Mouse (Mus musculus): Measurements from ENCODE around the gene Ssh1. TPM values are rescaled to one million over a fixed set of nuclear protein-coding genes. Genes with fewer than 3 reads are reported as not detected.

The Ssh1 gene
- polyA plus RNA-seq, 1 experiment from 2014 or later = 5.3 TPM

GRCm38 (mm10) chr5:113908592-113909441, 84.9 kb downstream of the Ssh1 start, which contains the start of gene Coro1c:
Coro1c (minus strand) TSS chr5:113908758.
- peak within 1 kb of the TSS; percentile 96 for H3K4me3 ChIP-seq (ENCODE audit: low read depth, low read length)
- peak within 1 kb of the TSS; percentile 94 for H3K9ac ChIP-seq (ENCODE audit: low read length)
- DNase-seq (ENCODE audit: low spot score) (peak; percentile 100), ATAC-seq (ENCODE audit: low FRiP score, low TSS enrichment) (peak; percentile 80)
- H3K27me3 ChIP-seq (ENCODE audit: control insufficient read depth, insufficient read depth, low read length) = no peaks in the 10 kb centered on the region
- WGBS = under 1% methylated on average over 40 of the region's 68 CpGs
- no peaks in the 10 kb centered on the region for H3K36me3 ChIP-seq (ENCODE audit: control insufficient read depth, insufficient read depth, low read length)
- TF ChIP-seq CTCF (IDR thresholded peaks at IDR 0.05; ENCODE audit: low read depth) (peak; percentile 89), EP300 (optimal IDR thresholded peaks at IDR 0.05) (no peak)
- peaks cover 11% of the 10 kb centered on the region; the same call in 1 of the 2 replicates for H3K4me1 ChIP-seq (replicated peaks; ENCODE audit: control insufficient read depth, insufficient read depth)
- no peaks in the 10 kb centered on the region for H3K9me3 ChIP-seq (ENCODE audit: control insufficient read depth, low read length)
- H3K27ac ChIP-seq (replicated peaks) = peak within 1 kb of the TSS; percentile 99
- peak within 1 kb of the TSS; percentile 81 for H3K4me2 ChIP-seq (replicated peaks; ENCODE audit: low read depth)

GRCm38 (mm10) chr5:113907786-113908567, 85.7 kb downstream of the Ssh1 start:
- H3K27ac ChIP-seq (replicated peaks) = peak overlapping the region; percentile 99
- H3K4me2 ChIP-seq (replicated peaks; ENCODE audit: low read depth) = peak overlapping the region; percentile 81
- under 1% methylated on average over 59 of the region's 69 CpGs for WGBS
- H3K4me1 ChIP-seq (replicated peaks; ENCODE audit: control insufficient read depth, insufficient read depth) = peaks cover 11% of the 10 kb centered on the region; the same call in 1 of the 2 replicates
- peak overlapping the region; percentile 96 for H3K4me3 ChIP-seq (ENCODE audit: low read depth, low read length)
- TF ChIP-seq CTCF (IDR thresholded peaks at IDR 0.05; ENCODE audit: low read depth) = no peak
- TF ChIP-seq EP300 (optimal IDR thresholded peaks at IDR 0.05) = no peak
- DNase-seq (ENCODE audit: low spot score) = peak; percentile 82
- ATAC-seq (ENCODE audit: low FRiP score, low TSS enrichment) = peak; percentile 68
- peak overlapping the region; percentile 94 for H3K9ac ChIP-seq (ENCODE audit: low read length)
- H3K36me3 ChIP-seq (ENCODE audit: control insufficient read depth, insufficient read depth, low read length) = no peaks in the 10 kb centered on the region
- no peaks in the 10 kb centered on the region for H3K9me3 ChIP-seq (ENCODE audit: control insufficient read depth, low read length)
- H3K27me3 ChIP-seq (ENCODE audit: control insufficient read depth, insufficient read depth, low read length) = no peaks in the 10 kb centered on the region

GRCm38 (mm10) chr5:113906958-113907735, 86.5 kb downstream of the Ssh1 start:
- TF ChIP-seq EP300 (optimal IDR thresholded peaks at IDR 0.05) (no peak), CTCF (IDR thresholded peaks at IDR 0.05; ENCODE audit: low read depth) (no peak)
- Histone ChIP-seq H3K9ac (ENCODE audit: low read length) (peak overlapping the region; percentile 94), H3K27me3 (ENCODE audit: control insufficient read depth, insufficient read depth, low read length) (no peaks in the 10 kb centered on the region), H3K4me3 (ENCODE audit: low read depth, low read length) (peak overlapping the region; percentile 96), H3K36me3 (ENCODE audit: control insufficient read depth, insufficient read depth, low read length) (no peaks in the 10 kb centered on the region), H3K4me2 (replicated peaks; ENCODE audit: low read depth) (peak overlapping the region; percentile 81), H3K27ac (replicated peaks) (peak overlapping the region; percentile 99), H3K9me3 (ENCODE audit: control insufficient read depth, low read length) (no peaks in the 10 kb centered on the region), H3K4me1 (replicated peaks; ENCODE audit: control insufficient read depth, insufficient read depth) (peaks cover 12% of the 10 kb centered on the region; the same call in 1 of the 2 replicates)
- DNase-seq (ENCODE audit: low spot score) (peak; percentile 83), ATAC-seq (ENCODE audit: low FRiP score, low TSS enrichment) (peak; percentile 18)
- WGBS = 6% methylated on average over 17 of the region's 17 CpGs

- H3K4me1 ChIP-seq (replicated peaks; ENCODE audit: control insufficient read depth, insufficient read depth) = peaks cover 17% of the 10 kb centered on the region; the same call in 1 of the 2 replicates
- TF ChIP-seq EP300 (optimal IDR thresholded peaks at IDR 0.05) (no peak), CTCF (IDR thresholded peaks at IDR 0.05; ENCODE audit: low read depth) (no peak)
- no peak overlapping the region; the same call in 1 of the 2 replicates for H3K4me2 ChIP-seq (replicated peaks; ENCODE audit: low read depth)
- H3K27ac ChIP-seq (replicated peaks) = 0 out of 2 replicates have a peak overlapping the region, but pooled peaks have one; percentile 9
- no peaks in the 10 kb centered on the region for H3K9me3 ChIP-seq (ENCODE audit: control insufficient read depth, low read length)
- no peak overlapping the region for H3K4me3 ChIP-seq (ENCODE audit: low read depth, low read length)
- H3K9ac ChIP-seq (ENCODE audit: low read length) = no peak overlapping the region
- no peaks in the 10 kb centered on the region for H3K36me3 ChIP-seq (ENCODE audit: control insufficient read depth, insufficient read depth, low read length)
- WGBS = 37% methylated on average over 4 of the region's 4 CpGs
- H3K27me3 ChIP-seq (ENCODE audit: control insufficient read depth, insufficient read depth, low read length) = no peaks in the 10 kb centered on the region
- ATAC-seq (ENCODE audit: low FRiP score, low TSS enrichment) (no peak), DNase-seq (ENCODE audit: low spot score) (no peak)
Observed at GRCm38 (mm10) chr5:113904987-113905386, 88.7 kb downstream of the Ssh1 start.

GRCm38 (mm10) chr5:113902983-113903382, 90.7 kb downstream of the Ssh1 start:
- TF ChIP-seq EP300 (optimal IDR thresholded peaks at IDR 0.05) (no peak), CTCF (IDR thresholded peaks at IDR 0.05; ENCODE audit: low read depth) (no peak)
- H3K27ac ChIP-seq (replicated peaks) = no peak overlapping the region
- no peak overlapping the region for H3K4me3 ChIP-seq (ENCODE audit: low read depth, low read length)
- no peak overlapping the region for H3K9ac ChIP-seq (ENCODE audit: low read length)
- no peak overlapping the region for H3K4me2 ChIP-seq (replicated peaks; ENCODE audit: low read depth)
- no peak for ATAC-seq (ENCODE audit: low FRiP score, low TSS enrichment)
- no peaks in the 10 kb centered on the region for H3K27me3 ChIP-seq (ENCODE audit: control insufficient read depth, insufficient read depth, low read length)
- no peak for DNase-seq (ENCODE audit: low spot score)
- WGBS = 63% methylated on average over 5 of the region's 5 CpGs
- H3K9me3 ChIP-seq (ENCODE audit: control insufficient read depth, low read length) = no peaks in the 10 kb centered on the region
- no peaks in the 10 kb centered on the region for H3K36me3 ChIP-seq (ENCODE audit: control insufficient read depth, insufficient read depth, low read length)
- H3K4me1 ChIP-seq (replicated peaks; ENCODE audit: control insufficient read depth, insufficient read depth) = peaks cover 14% of the 10 kb centered on the region

All from stomach, postnatal 0 days (tissue).